Mouse (Mus musculus) ES-Bruce4 (cell line): ENCODE results near the gene Lemd1. TPM values are rescaled to one million over a fixed set of nuclear protein-coding genes. Genes with fewer than 3 reads are reported as not detected.

Experiments used
- H3K27ac ChIP-seq: 2 replicates; pipeline ENCODE4 v1.5.1; 2012; ENCODE audit warnings: low read length, inconsistent platforms; ENCODE audit not compliant: insufficient read depth
- H3K27me3 ChIP-seq: 2 replicates; pipeline ENCODE4 v1.6.1; 2012; ENCODE audit warnings: mild to moderate bottlenecking, low read length, inconsistent platforms; ENCODE audit not compliant: control insufficient read depth, poor library complexity, insufficient read depth, severe bottlenecking
- H3K36me3 ChIP-seq: 2 replicates; pipeline ENCODE4 v1.6.1; 2012; ENCODE audit warnings: inconsistent platforms, mild to moderate bottlenecking, low read length, moderate library complexity; ENCODE audit not compliant: control insufficient read depth, poor library complexity, insufficient read depth, severe bottlenecking
- H3K4me1 ChIP-seq: one replicate; pipeline ENCODE4 v1.8.1; 2011; ENCODE audit warnings: low read length; ENCODE audit not compliant: control insufficient read depth, insufficient read depth
- H3K4me3 ChIP-seq: 2 replicates; pipeline ENCODE4 v1.5.1; 2011; ENCODE audit warnings: low read depth, mild to moderate bottlenecking, low read length
- H3K9ac ChIP-seq: 2 replicates; pipeline ENCODE4 v1.6.1; 2012; ENCODE audit warnings: low read depth, mild to moderate bottlenecking, inconsistent platforms; ENCODE audit not compliant: poor library complexity, severe bottlenecking
- H3K9me3 ChIP-seq: replicated peaks from 2 replicates; pipeline ENCODE4 v1.6.1; 2012; ENCODE audit warnings: mild to moderate bottlenecking, low read length, inconsistent platforms; ENCODE audit not compliant: control insufficient read depth, poor library complexity, insufficient read depth, severe bottlenecking
- CTCF ChIP-seq: IDR thresholded peaks from one replicate; pipeline ENCODE4 v1.8.1; 2011; ENCODE audit warnings: low read depth, low read length
- EP300 ChIP-seq: IDR thresholded peaks from 2 replicates; pipeline ENCODE4 v1.6.1; 2011; ENCODE audit warnings: low read depth, low read length; ENCODE audit not compliant: insufficient read depth
- POLR2A ChIP-seq: IDR thresholded peaks from one replicate; pipeline ENCODE4 v1.8.1; 2011; ENCODE audit warnings: low read length; ENCODE audit not compliant: insufficient read depth
- polyA plus RNA-seq: library from polyadenylated mRNA; stranded (reverse); fragments of >200 nt; gene quantifications from 2 replicates; pipeline ENCODE4 v1.2.4, GENCODE M21; 2011; ENCODE audit warnings: low read depth; ENCODE audit not compliant: missing spikeins, insufficient read depth, insufficient read length

The Lemd1 gene
- polyA plus RNA-seq, 1 experiment, result 20.0 TPM

GRCm38 (mm10) chr1:132234757-132235273 lies 43.6 kb downstream of the Lemd1 start:
- no peaks in the 10 kb centered on the region for H3K36me3 ChIP-seq
- H3K9ac ChIP-seq, result no peak overlapping the region
- no peaks in the 10 kb centered on the region for H3K9me3 ChIP-seq
- H3K27me3 ChIP-seq, result no peaks in the 10 kb centered on the region
- TF ChIP-seq POLR2A (no peak), CTCF (no peak), EP300 (no peak)
- H3K4me1 ChIP-seq, result no peaks in the 10 kb centered on the region
- H3K27ac ChIP-seq, result no peak overlapping the region
- H3K4me3 ChIP-seq, result no peak overlapping the region

DNA sequence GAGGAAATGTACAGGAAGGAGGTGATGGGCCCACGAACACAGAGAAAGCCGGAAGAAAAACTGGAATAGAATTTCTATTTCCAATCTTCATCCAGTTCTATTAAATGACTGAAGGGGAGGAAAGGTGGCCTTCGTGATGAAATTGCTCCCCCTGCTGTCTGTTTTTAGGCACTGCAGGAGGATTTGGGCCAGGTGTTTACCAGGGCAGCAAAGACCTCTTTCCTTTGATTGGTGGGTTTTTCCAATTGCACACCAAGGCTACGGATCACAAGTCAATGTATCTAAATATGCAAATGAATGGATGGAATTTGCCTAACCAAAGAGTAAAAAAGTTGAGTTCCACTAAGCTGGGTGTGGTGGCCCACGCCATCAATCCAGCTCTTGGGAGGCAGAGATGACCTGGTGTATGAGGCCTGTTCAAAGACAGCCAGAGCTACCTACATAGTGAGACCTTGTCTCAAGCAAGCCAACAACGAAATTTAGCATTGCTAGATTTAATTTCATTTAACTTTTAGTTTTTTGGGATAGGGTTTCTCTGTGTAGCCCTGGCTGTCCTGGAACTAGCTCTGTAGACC lies 46.4 kb downstream of the Lemd1 start:
- no peak overlapping the region for H3K9ac ChIP-seq
- no peaks in the 10 kb centered on the region for H3K36me3 ChIP-seq
- no peak overlapping the region for H3K4me3 ChIP-seq
- peak overlapping the region; percentile 61 for H3K27ac ChIP-seq
- 0 out of 2 replicates have a peak, but pooled peaks have one; percentile 59 for TF ChIP-seq EP300
- peak; percentile 74 for TF ChIP-seq CTCF
- no peak for TF ChIP-seq POLR2A
- H3K4me1 ChIP-seq, result no peaks in the 10 kb centered on the region
- no peaks in the 10 kb centered on the region for H3K27me3 ChIP-seq
- H3K9me3 ChIP-seq, result no peaks in the 10 kb centered on the region

- H3K27ac ChIP-seq, result no peak overlapping the region
- TF ChIP-seq EP300 (no peak), CTCF (no peak), POLR2A (no peak)
- H3K4me1 ChIP-seq, result no peaks in the 10 kb centered on the region
- H3K4me3 ChIP-seq, result no peak overlapping the region
- H3K36me3 ChIP-seq, result no peaks in the 10 kb centered on the region
- no peak overlapping the region for H3K9ac ChIP-seq
- H3K27me3 ChIP-seq, result no peaks in the 10 kb centered on the region
- H3K9me3 ChIP-seq, result no peaks in the 10 kb centered on the region
These were observed 53.8 kb downstream of the Lemd1 start for GRCm38 (mm10) chr1:132245010-132245409.

- no peak for TF ChIP-seq EP300
- no peak for TF ChIP-seq POLR2A
- TF ChIP-seq CTCF, result no peak
- Histone ChIP-seq H3K4me3 (no peak overlapping the region), H3K36me3 (no peaks in the 10 kb centered on the region), H3K27ac (no peak overlapping the region), H3K9ac (no peak overlapping the region), H3K4me1 (no peaks in the 10 kb centered on the region), H3K27me3 (no peaks in the 10 kb centered on the region), H3K9me3 (no peaks in the 10 kb centered on the region)
These were observed 54.9 kb downstream of the Lemd1 start for GRCm38 (mm10) chr1:132246137-132246536.

DNA sequence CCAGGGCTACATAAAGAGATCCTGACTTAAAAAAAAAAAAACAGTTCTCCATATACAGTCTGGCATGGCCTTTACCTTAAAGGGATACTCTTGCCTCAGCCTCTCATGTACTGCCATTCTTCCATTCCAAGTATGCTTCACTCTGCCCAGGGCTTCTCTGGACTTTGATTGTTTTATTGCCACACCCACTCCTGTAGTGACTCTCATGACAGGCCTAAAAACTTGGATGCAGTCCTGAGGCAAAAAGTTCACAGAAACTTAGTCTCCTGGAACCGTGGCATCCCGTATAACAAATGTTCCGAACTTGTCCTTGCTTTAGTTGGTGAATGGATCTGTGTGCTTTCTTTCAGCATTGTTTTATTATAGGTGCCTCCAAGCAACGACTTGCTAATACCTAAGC lies 55.4 kb downstream of the Lemd1 start:
- Histone ChIP-seq H3K27me3 (no peaks in the 10 kb centered on the region), H3K4me3 (no peak overlapping the region), H3K9me3 (no peaks in the 10 kb centered on the region), H3K4me1 (no peaks in the 10 kb centered on the region), H3K36me3 (no peaks in the 10 kb centered on the region), H3K27ac (no peak overlapping the region), H3K9ac (no peak overlapping the region)
- no peak for TF ChIP-seq CTCF

- no peak overlapping the region for H3K4me3 ChIP-seq
- no peaks in the 10 kb centered on the region for H3K4me1 ChIP-seq
- no peaks in the 10 kb centered on the region for H3K9me3 ChIP-seq
- H3K27ac ChIP-seq, result no peak overlapping the region
- H3K36me3 ChIP-seq, result no peaks in the 10 kb centered on the region
- H3K9ac ChIP-seq, result no peak overlapping the region
- no peak for TF ChIP-seq EP300
- TF ChIP-seq POLR2A, result no peak
- peak; percentile 60 for TF ChIP-seq CTCF
- H3K27me3 ChIP-seq, result no peaks in the 10 kb centered on the region
These were observed 63.2 kb downstream of the Lemd1 start for GRCm38 (mm10) chr1:132254467-132254866.
